Mouse (Mus musculus) heart, adult 2 months (tissue): Measurements from ENCODE around the gene Spg20. TPM values are rescaled to one million over a fixed set of nuclear protein-coding genes. Genes with fewer than 3 reads are reported as not detected.
A peak's percentile ranks its signal among the peaks of the same experiment; 100 is the strongest.

Experiments used
- DNase-seq, 2 experiments: peaks; one replicate each; pipeline ENCODE4 v3.0.0; 2021
- H3K27ac ChIP-seq: fragments of 200-600 bp; 2 replicates; pipeline ENCODE4 v1.8.1; 2022
- H3K27me3 ChIP-seq: fragments of 200-500 bp; 2 replicates; pipeline ENCODE4 v1.6.1; 2012; ENCODE audit warnings: mild to moderate bottlenecking, low read length, inconsistent platforms, mixed read lengths; ENCODE audit not compliant: control insufficient read depth, insufficient read depth
- H3K36me3 ChIP-seq: fragments of 200-500 bp; 2 replicates; pipeline ENCODE4 v1.6.1; 2012; ENCODE audit warnings: low read length, inconsistent platforms; ENCODE audit not compliant: control insufficient read depth, insufficient read depth
- H3K4me1 ChIP-seq: fragments of 200-500 bp; 2 replicates; pipeline ENCODE4 v1.6.1; 2011; ENCODE audit warnings: low read length; ENCODE audit not compliant: control insufficient read depth, insufficient read depth
- H3K4me3 ChIP-seq: fragments of 200-600 bp; 2 replicates; pipeline ENCODE4 v1.8.1; 2022
- H3K79me2 ChIP-seq: fragments of 200-500 bp; replicated peaks from 2 replicates; pipeline ENCODE4 v1.6.1; 2012; ENCODE audit warnings: mild to moderate bottlenecking, inconsistent platforms, low read length, moderate library complexity, mixed read lengths; ENCODE audit not compliant: control insufficient read depth, insufficient read depth
- H3K9ac ChIP-seq: fragments of 200-500 bp; 2 replicates; pipeline ENCODE4 v1.6.1; 2012; ENCODE audit warnings: low read depth, mild to moderate bottlenecking, control low read depth, inconsistent platforms, low read length, mixed read lengths
- CTCF ChIP-seq: fragments of 200-600 bp; IDR thresholded peaks from 2 replicates; pipeline ENCODE4 v1.8.1; 2022; ENCODE audit warnings: antibody characterized with exemption, mild to moderate bottlenecking, moderate library complexity
- EP300 ChIP-seq: fragments of 200-500 bp; IDR thresholded peaks from 2 replicates; pipeline ENCODE4 v1.6.1; 2011; ENCODE audit warnings: low read depth, low read length, control low read depth; ENCODE audit not compliant: insufficient read depth
- POLR2A ChIP-seq: fragments of 200-500 bp; IDR thresholded peaks from 2 replicates; pipeline ENCODE4 v1.6.1; 2011; ENCODE audit warnings: mild to moderate bottlenecking, low read depth, low read length, control low read depth; ENCODE audit not compliant: insufficient read depth
- WGBS: fragments of 180-500 bp; shearing (Covaris S2); methylation state at CpG from one replicate; pipeline ENCODE4 v1.1.7; 2018; 5-methylcytosine and 5-hydroxymethylcytosine counted together
- intact Hi-C: fragments of 180-260 bp; cut with DNase I; formaldehyde crosslinking; loops from one replicate; pipeline ENCODE4 v1.15.1; 2025
- polyA plus RNA-seq: library from polyadenylated mRNA; depleted of rRNA; stranded (reverse); fragments of >200 nt; gene quantifications from 2 replicates; pipeline ENCODE4 v1.2.3, GENCODE M21; 2012
- total RNA-seq, 2 experiments: library from RNA; stranded (reverse); gene quantifications; 2 replicates each; pipeline ENCODE4 v1.2.3; 2021

Spg20 gene
- total and polyA plus RNA-seq, 3 experiments, result 11.9 to 45.7 (median 45.1) TPM

GRCm38 (mm10) chr3:55114313-55115065 lies 2.6 kb downstream of the Spg20 start:
- TF ChIP-seq EP300 (no peak), CTCF (no peak), POLR2A (no peak)
- Histone ChIP-seq H3K4me3 (no peak overlapping the region), H3K36me3 (peaks cover 11% of the 10 kb centered on the region), H3K27me3 (no peaks in the 10 kb centered on the region), H3K27ac (peak overlapping the region; percentile 61), H3K4me1 (peaks cover 7% of the 10 kb centered on the region), H3K79me2 (no peaks in the 10 kb centered on the region), H3K9ac (no peak overlapping the region; the same call in 1 of the 2 replicates)
- intact Hi-C loops, result loop anchor here (5.0 kb wide), 1 partner anchor 307 kb away; the partner anchor contains the start of gene Rfxap
- peak in 1 of 2 experiments; percentile 63 for DNase-seq
- 34% methylated on average over 7 of the region's 7 CpGs for WGBS

- no peaks in the 10 kb centered on the region for H3K27me3 ChIP-seq
- DNase-seq, result no peak
- 30% methylated on average over 1 of the region's 1 CpGs for WGBS
- no peak for TF ChIP-seq POLR2A
- 0 out of 2 replicates have a peak, but pooled peaks have one; percentile 21 for TF ChIP-seq CTCF
- peak overlapping the region; percentile 61 for H3K27ac ChIP-seq
- no peak overlapping the region for H3K4me3 ChIP-seq
- intact Hi-C loops, result no loop called here
- H3K79me2 ChIP-seq, result no peaks in the 10 kb centered on the region
- no peak overlapping the region for H3K9ac ChIP-seq
- H3K4me1 ChIP-seq, result peaks cover 7% of the 10 kb centered on the region
- H3K36me3 ChIP-seq, result peaks cover 11% of the 10 kb centered on the region
These were observed 3.2 kb downstream of the Spg20 start for GRCm38 (mm10) chr3:55115071-55115470.

- no peak overlapping the region for H3K27ac ChIP-seq
- intact Hi-C loops, result no loop called here
- no peak for DNase-seq
These were observed 4.1 kb downstream of the Spg20 start for GRCm38 (mm10) chr3:55115989-55116388.

GRCm38 (mm10) chr3:55119275-55119898 lies 7.5 kb downstream of the Spg20 start:
- Histone ChIP-seq H3K36me3 (peaks cover 11% of the 10 kb centered on the region), H3K4me3 (no peak overlapping the region), H3K27me3 (no peaks in the 10 kb centered on the region), H3K79me2 (no peaks in the 10 kb centered on the region), H3K9ac (no peak overlapping the region), H3K4me1 (peaks cover 7% of the 10 kb centered on the region), H3K27ac (no peak overlapping the region)
- TF ChIP-seq CTCF, result no peak
- no peak for TF ChIP-seq EP300
- no peak for TF ChIP-seq POLR2A
- intact Hi-C loops, result no loop called here
- DNase-seq, result peak; percentile 43 to 62
- 63% methylated on average over 6 of the region's 6 CpGs for WGBS

More at GRCm38 (mm10) chr3:55115989-55116388, 4.1 kb downstream of the Spg20 start:
- Histone ChIP-seq H3K36me3 (peaks cover 11% of the 10 kb centered on the region), H3K9ac (no peak overlapping the region), H3K79me2 (no peaks in the 10 kb centered on the region), H3K4me3 (no peak overlapping the region), H3K4me1 (peaks cover 7% of the 10 kb centered on the region), H3K27me3 (no peaks in the 10 kb centered on the region)
- TF ChIP-seq CTCF (no peak), POLR2A (no peak), EP300 (no peak)
- 52% methylated on average over 8 of the region's 8 CpGs for WGBS

- TF ChIP-seq EP300, result no peak
- TF ChIP-seq CTCF, result no peak
- TF ChIP-seq POLR2A, result no peak
- WGBS, result 57% methylated on average over 3 of the region's 3 CpGs
- Histone ChIP-seq H3K79me2 (no peaks in the 10 kb centered on the region), H3K4me1 (peaks cover 2% of the 10 kb centered on the region; the same call in 1 of the 2 replicates), H3K27ac (no peak overlapping the region), H3K9ac (no peak overlapping the region), H3K36me3 (peaks cover 8% of the 10 kb centered on the region), H3K4me3 (no peak overlapping the region), H3K27me3 (no peaks in the 10 kb centered on the region)
- intact Hi-C loops, result no loop called here
- DNase-seq, result no peak
These were observed 10.5 kb downstream of the Spg20 start for GRCm38 (mm10) chr3:55122336-55122870.

GRCm38 (mm10) chr3:55123064-55123463 lies 11.2 kb downstream of the Spg20 start:
- H3K36me3 ChIP-seq, result peaks cover 8% of the 10 kb centered on the region
- intact Hi-C loops, result no loop called here
- TF ChIP-seq EP300 (no peak), POLR2A (no peak), CTCF (no peak)

More at GRCm38 (mm10) chr3:55123064-55123463, 11.2 kb downstream of the Spg20 start:
- Histone ChIP-seq H3K4me1 (peaks cover 2% of the 10 kb centered on the region; the same call in 1 of the 2 replicates), H3K27me3 (no peaks in the 10 kb centered on the region), H3K9ac (no peak overlapping the region), H3K4me3 (no peak overlapping the region), H3K27ac (no peak overlapping the region), H3K79me2 (no peaks in the 10 kb centered on the region)
- WGBS, result 93% methylated on average over 4 of the region's 4 CpGs
- DNase-seq, result no peak
